Mouse (Mus musculus) embryo, embryonic 11.5 days (tissue): ENCODE data around the gene Pacrg.

ENCODE experiments used
- DNase-seq: peaks from one replicate; pipeline ENCODE4 v3.0.0-alpha.2; 2012; ENCODE audit warnings: low read depth, low spot score

The Pacrg gene

GRCm38 (mm10) chr17:10410597-10411476 lies 429.3 kb downstream of the Pacrg start:
- no peak for DNase-seq

DNA sequence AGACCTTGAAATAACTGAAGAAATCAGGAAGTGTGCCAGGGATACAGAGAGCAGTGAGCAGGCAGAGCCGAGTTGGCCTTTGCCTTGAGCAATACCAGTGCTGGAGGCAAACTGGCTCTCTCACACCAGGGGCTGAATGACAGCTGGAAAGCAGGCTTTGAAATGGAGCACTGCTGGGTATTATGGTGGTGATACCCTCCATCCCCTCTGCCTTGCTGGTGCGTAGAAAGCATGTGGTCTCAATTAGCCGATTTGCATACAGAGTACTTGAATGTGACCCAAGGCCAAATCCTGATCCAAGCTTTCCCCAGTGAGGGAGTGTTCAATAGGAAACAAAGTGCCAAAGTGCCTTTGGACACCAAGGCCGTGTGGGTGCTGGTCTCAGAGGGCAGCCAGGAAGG lies 431.4 kb downstream of the Pacrg start:
- DNase-seq = no peak

DNA sequence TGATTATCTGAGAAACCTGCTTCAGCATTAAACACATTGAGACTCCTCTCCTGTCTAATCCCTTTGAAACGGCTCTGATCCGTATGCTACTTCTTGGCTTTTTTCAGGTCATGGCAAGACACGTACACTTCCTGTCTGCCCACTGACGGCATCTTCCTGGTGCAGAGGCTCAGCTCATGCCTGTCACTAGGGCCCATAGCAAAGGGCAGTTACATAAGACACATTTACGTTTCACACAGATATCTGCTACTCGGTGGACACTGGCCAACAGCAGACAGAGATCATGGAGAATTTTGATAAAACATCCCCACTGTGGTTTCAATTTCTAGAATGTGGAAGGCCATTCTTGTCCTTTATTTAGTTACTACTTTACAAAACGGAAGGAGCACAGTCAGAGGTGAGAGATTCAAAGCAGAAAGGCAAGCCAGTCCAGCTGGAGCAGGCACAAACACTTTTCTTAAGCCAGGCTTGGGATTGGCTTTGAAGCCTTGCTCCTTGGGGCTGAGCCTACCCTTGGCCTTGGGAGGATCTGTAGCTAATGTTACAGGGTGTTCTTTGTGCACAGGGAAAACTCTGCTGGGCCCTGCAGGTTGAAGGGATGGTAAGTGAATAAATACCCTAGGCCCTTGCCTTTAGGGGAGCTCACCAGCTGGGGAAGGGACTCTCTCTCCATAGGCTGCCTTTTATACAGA lies 432.9 kb downstream of the Pacrg start:
- DNase-seq = no peak

DNA sequence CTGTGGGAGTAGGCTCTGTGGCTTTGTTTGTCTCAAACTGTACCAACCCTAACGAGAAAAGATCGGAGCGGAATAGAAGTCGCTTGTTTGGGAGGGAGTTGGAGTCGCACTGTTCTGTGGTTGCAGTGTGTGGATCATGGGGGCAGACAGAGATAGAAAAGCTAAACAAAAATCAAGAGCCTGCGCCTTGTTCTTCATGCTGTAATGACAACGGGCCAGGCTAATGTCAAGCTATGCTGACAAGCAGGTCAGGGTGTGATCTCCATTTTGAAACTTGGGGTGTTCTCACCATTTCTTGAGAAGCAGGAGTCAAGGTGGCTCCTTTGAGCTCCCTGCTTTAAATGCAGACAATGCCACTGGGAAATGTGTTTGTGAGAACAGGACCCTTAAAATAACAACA lies 433.8 kb downstream of the Pacrg start:
- DNase-seq = no peak

- no peak for DNase-seq
These were observed 434.2 kb downstream of the Pacrg start for GRCm38 (mm10) chr17:10405906-10406305.

DNA sequence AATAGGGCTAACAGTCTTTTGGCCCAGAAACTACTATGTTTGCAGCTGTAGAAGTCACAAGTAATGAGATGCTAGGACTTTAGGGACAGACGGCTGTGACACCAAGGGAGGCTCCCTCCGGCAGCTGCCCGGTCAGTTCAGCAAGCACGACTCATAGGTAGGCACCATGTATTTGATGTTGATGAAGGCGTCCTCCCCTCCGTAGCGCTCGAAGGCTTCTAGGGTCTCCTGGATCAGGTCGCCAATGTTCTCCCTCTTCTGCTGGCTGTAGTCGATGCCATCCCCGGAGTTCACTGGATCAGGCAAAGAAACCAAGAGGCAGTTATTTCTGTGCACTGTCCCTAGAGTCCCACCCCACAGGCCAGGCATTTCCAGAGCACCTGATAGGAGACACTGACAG lies 436.9 kb downstream of the Pacrg start:
- DNase-seq = no peak

DNA sequence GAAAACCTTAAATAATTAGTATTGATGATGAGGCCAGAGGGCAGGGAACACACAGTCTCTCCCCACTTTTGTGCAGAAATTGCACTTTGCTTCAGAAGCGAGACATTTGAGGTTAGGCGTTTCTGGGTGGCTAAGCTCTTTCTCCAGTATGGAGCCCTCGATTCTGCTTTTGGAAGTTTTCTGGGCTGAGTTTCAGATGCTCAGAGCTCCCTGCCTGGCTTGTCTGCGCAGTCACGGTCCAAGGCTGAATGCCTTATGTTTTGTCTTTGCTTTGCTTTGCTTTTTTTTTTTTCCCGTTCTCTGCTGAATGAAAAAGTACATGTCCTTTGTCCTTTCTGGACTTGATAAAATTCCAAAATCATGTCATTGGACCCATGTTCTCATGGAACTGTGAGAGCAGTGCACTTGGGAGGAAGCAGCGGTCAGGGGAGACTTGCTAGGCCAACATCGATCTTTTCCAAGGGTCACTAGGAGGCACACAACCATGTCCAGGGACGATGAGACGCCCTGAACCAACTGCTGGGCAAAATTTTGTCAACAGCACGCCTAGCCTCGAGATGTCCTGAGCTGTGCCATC lies 438.0 kb downstream of the Pacrg start:
- DNase-seq = no peak

DNA sequence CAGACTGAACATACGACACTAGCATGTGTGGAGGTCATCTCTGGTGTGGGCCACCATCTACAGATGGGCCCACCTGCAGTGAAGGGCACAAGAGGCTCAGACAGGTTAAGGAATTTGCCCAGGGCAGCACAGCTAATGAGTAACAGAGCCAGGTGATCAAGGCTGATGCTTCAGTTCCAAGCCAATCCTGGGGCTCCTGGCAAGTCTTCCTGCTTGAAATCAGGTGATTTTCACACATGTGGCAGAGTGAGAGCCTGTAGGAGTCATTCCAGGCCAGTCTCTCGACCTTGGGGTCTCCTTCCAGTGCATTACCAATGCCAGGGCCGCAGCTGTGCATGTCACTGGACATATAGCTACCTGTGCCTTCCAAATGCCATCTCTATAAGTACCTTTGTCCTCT lies 438.6 kb downstream of the Pacrg start:
- DNase-seq = no peak

DNA sequence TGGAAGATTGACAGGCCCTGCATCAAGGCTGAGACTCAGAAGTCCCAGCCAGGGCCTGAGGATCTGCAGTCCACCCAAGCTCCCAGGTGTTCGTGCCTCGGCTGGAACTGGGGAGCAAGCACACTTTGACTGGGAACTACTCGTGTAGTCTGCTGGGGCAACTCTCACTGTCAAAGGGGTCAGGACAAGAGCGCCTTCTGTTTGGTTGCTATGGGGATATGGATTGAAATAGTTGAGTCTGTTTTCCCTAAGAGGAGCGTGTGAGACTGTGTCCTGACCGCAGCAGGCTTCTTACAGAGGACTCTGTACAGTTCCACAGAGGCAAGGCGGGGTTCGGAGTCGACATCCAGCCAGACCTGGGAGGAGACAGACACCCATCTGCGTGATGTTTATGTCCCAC lies 440.4 kb downstream of the Pacrg start:
- DNase-seq = no peak

DNA sequence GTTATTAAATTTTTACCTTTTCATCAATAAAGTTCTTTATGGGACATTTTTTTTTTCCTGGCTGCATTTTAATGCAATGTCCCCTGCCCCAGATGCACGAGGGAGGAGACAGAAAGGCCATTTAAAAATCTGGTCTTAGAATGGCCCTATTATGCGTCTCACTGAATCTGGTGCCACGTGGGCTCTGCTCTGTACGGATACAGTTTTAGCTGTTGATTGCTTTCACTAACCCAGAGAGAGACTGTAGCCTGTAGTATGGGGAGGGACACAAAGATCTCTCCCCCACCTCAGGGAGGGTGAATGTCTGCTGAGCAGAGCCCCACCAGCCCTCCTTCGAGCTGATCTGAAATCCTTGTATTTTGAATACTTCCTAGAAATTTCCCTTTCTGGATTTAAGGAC lies 441.2 kb downstream of the Pacrg start:
- no peak for DNase-seq

DNA sequence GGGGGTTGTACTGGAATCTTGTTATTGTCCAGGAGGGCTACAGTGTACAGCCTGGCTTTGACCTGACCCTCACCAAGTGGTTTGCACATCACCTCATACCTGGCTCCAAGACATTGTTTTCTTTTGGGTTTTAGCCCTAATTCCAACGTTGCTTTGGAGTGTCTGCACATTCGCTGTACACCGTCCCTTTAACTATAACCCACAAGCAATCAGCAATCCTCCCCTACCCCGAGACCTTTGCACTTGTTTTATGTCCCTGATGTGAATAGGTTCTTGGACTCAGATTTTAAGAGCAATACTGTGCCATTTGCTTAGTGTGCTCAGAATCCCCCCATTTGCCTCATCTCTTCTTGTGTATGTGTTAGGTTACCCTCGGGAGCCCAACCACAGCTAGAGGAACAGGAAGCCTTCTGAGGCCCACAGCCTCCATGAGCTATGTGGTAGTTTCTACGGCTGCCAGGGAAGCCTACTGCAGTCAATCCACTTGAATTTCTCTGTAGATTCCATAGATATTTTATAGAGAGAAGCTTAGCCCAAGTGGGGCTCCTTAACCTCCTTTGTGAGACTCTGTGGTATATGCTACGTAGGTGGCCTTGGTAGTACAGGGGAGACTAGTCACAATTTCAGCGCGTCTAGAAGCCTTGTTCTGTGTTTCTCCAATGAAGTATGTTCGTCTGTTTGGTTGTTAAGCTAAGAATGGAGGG lies 442.0 kb downstream of the Pacrg start:
- DNase-seq = no peak

DNA sequence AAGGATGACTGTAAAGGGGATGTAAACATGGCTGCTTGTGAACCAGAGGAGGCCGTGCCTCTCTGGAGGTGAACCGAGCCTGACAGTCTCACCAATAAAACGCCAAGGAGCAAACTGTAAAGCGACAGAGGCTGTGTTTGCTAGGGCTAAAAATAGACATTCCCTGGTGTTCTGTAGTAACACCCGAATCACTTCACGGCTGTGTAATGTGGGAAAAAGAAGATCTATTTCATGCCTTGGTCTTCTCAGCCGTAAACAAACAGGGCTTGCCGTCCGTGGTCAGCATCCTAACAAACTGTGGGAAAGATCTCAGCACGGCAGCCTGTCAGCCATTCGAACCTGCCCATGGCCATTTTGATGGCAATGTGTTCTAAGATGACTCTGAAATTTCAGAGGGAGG lies 442.8 kb downstream of the Pacrg start:
- no peak for DNase-seq

GRCm38 (mm10) chr17:10396863-10397262 lies 443.2 kb downstream of the Pacrg start:
- no peak for DNase-seq

- DNase-seq = no peak
These were observed 445.3 kb downstream of the Pacrg start for GRCm38 (mm10) chr17:10394855-10395254.

DNA sequence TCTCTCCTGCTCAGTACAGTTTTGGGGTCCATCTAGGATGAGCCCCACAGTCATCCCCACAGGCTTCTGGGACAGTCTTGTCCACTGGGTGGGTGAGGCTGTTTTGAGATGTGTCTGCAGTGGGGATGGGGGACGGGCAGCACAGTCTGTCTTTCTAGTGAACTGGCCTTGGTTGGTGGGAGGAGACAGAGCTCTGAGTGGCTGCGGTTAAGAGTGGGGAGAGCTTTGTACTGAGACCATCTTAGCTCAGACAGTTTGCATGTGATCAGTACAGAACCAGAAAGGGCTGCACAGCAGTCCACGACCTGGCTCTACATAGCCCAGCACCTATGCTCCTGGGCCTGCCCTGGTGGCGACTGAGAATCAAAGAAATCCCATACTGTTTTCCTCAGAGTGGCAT lies 446.3 kb downstream of the Pacrg start:
- DNase-seq = no peak

GRCm38 (mm10) chr17:10392342-10393034 lies 447.6 kb downstream of the Pacrg start:
- no peak for DNase-seq

- DNase-seq = no peak
These were observed 449.6 kb downstream of the Pacrg start for GRCm38 (mm10) chr17:10390232-10391172.

- DNase-seq = no peak
These were observed 450.4 kb downstream of the Pacrg start for GRCm38 (mm10) chr17:10389740-10390139.

DNA sequence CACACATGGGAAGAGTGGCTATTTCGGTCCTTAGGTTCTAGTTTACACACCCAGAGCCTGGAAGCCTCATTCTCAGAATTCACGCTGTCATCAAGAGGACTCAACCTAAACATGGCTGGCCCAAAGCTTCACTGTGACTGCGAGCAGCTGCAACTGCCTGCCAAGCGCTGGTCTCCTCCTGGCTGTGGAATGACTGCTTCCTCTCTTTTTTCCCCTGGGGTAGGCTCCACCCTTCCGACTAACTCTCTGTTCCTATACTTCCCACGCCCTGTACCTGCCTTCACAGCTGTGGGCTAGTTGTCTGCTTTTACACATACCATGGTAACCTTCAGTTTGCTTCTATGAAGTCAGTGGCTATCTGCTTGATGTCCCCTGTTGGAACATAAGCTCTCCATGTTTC lies 453.6 kb downstream of the Pacrg start:
- no peak for DNase-seq

- no peak for DNase-seq
These were observed 456.7 kb downstream of the Pacrg start for GRCm38 (mm10) chr17:10383406-10383805.
